Mouse (Mus musculus) cortical plate, adult 2 months (tissue): ENCODE results near the gene Gsdme.

ENCODE experiments used
- CTCF ChIP-seq: fragments of 200-500 bp; IDR thresholded peaks from 2 replicates; pipeline ENCODE4 v1.5.1; 2011; ENCODE audit warnings: mild to moderate bottlenecking, control low read depth, low read length; ENCODE audit not compliant: insufficient read depth; ENCODE audit errors: extremely low read depth
- POLR2A ChIP-seq: fragments of 200-500 bp; IDR thresholded peaks from 2 replicates; pipeline ENCODE4 v1.6.1; 2011; ENCODE audit warnings: mild to moderate bottlenecking, low read length, control low read depth; ENCODE audit not compliant: insufficient read depth; ENCODE audit errors: extremely low read depth

DNA sequence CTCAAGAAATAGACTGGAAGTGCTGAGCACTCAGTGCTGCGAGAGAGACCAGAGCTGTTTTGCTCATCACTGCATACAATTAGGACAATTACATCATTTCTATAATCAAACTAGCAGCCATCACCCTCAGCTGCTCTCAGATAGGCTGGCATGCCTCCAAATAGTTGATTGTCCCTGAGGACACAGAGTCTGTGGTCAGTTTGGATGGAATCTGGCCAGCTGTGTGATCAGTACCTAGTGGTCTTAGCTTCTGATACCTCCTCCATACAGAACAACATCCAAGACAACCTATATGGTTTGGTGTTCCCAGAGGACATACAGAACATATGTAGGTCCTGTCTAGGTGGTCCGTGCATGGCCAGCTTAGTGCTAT, 48.3 kb downstream of the Gsdme start:
- TF ChIP-seq CTCF (no peak), POLR2A (no peak)
